Mouse (Mus musculus): Measurements from ENCODE around the gene Wbp1.

DNA sequence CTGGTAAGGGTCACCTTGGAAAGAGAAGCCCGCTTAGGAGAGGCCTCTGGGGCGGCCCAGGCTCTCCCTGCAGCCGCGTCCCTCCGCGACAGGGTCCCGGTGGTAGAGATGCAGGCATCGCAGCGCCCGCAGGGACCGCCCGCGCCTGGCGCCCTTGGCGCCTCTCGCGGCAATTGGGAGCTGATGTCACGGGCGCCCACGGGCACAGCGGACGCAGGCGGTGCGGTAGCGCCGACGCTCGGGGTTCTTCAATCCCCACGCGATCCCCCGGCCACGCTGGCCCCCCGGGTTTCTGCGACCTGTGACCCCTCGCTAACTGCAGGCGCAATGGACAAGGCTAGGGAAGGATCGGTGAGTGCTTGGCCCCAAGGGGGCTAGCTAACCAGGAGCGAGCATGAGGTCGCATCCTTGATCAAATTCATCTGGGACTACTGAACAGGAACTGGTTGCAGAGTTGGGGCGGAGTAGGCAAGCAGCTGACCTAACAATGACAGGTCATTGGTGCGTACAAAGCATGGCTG, 20.9 kb upstream of the Wbp1 start:
- no peak for TF ChIP-seq CTCF (IDR thresholded peaks at IDR 0.05; ENCODE audit: extremely low read depth, insufficient read depth, insufficient read length, insufficient replicate concordance)
- TF ChIP-seq POLR2A (IDR thresholded peaks at IDR 0.05; ENCODE audit: low read depth, low read length) = no peak

Measured in spleen, adult 2 months (tissue).